Comparison of ENCODE assay signal across 19 mouse cellular contexts in the genomic region with DNA sequence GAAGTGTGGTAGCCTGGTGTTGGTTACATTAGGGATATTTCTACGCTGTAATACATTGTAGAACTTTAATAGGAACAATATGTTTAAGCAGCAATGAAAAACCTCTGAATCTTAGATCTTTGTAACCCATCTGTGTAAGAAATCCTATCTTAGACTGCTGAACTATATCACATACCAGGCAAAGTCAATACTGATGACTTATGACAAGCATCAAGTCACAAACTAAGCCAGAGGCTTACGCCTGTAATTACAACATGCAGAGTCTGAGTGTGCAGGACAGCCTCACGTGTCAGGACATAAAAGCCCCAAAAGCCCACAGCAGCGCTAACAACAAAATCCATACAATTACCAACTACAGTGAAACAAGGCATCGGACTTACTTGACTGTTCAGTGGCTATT.
"Had no signal": no experiment of that assay in that cellular context is flagged by ENCODE, and none has a peak within 500 bp of the region (broad histone marks: within the 10 kb centered on the region; RNA-seq: fewer than 3 reads in every experiment).

No protein-coding gene starts in this region.

- H3K4me2 ChIP-seq: lung, embryonic 14.5 days; midbrain, embryonic 12.5 days; neural tube, embryonic 13.5 days; neural tube, embryonic 15.5 days had no signal

- H3K4me3 ChIP-seq: midbrain, embryonic 10.5 days; midbrain, embryonic 12.5 days; myocyte; neural tube, embryonic 13.5 days; neural tube, embryonic 15.5 days had no signal

- H3K9ac ChIP-seq: lung, embryonic 14.5 days; midbrain, embryonic 12.5 days; neural tube, embryonic 13.5 days; neural tube, embryonic 15.5 days had no signal

- H3K36me3 ChIP-seq: midbrain, embryonic 12.5 days; neural tube, embryonic 13.5 days; neural tube, embryonic 15.5 days had no signal

- H3K27me3 ChIP-seq: midbrain, embryonic 12.5 days; neural tube, embryonic 13.5 days; neural tube, embryonic 15.5 days had no signal

- DNase-seq: lung, adult 18-20 months; lung, embryonic 14.5 days; lung, postnatal 10 days; lung, postnatal 4 days; midbrain, embryonic 14.5 days; retina, postnatal 1 day; right cerebral cortex, adult 18-20 months; right cerebral cortex, postnatal 25 days; right cerebral cortex, postnatal 4 days; spleen, adult 18-20 months; thymus, adult 18-20 months; thymus, postnatal 14 days; thymus, postnatal 36 days had no signal

- H3K4me1 ChIP-seq: midbrain, embryonic 10.5 days; midbrain, embryonic 12.5 days; neural tube, embryonic 13.5 days; neural tube, embryonic 15.5 days had no signal

- ATAC-seq: midbrain, embryonic 16.5 days had no signal

- H3K9me3 ChIP-seq: midbrain, embryonic 10.5 days; midbrain, embryonic 12.5 days; neural tube, embryonic 13.5 days; neural tube, embryonic 15.5 days had no signal

- H3K27ac ChIP-seq: midbrain, embryonic 10.5 days; midbrain, embryonic 12.5 days; neural tube, embryonic 13.5 days; neural tube, embryonic 15.5 days had no signal
